Mouse (Mus musculus) stomach, embryonic 14.5 days (tissue): ENCODE results near the gene Tbata. TPM values are rescaled to one million over a fixed set of nuclear protein-coding genes. Genes with fewer than 3 reads are reported as not detected.

ENCODE experiments used
- ATAC-seq: fragments of 200-750 bp; cut with Nextera tagmentation; 2 replicates; pipeline ENCODE4 v1.8.0; 2017; ENCODE audit warnings: low read depth, moderate TSS enrichment; ENCODE audit not compliant: insufficient number of reproducible peaks, insufficient read depth, low FRiP score
- H3K27ac ChIP-seq: fragments of 300-500 bp; sonication (generic); 2 replicates; pipeline ENCODE4 v1.5.1; 2014; ENCODE audit warnings: mild to moderate bottlenecking, low read length, moderate library complexity, mixed read lengths
- H3K27me3 ChIP-seq: fragments of 300-500 bp; sonication (generic); 2 replicates; pipeline ENCODE4 v1.6.1; 2014; ENCODE audit warnings: low read length, control low read depth, mixed read lengths; ENCODE audit not compliant: control insufficient read depth, insufficient read depth
- H3K36me3 ChIP-seq: fragments of 300-500 bp; sonication (generic); 2 replicates; pipeline ENCODE4 v1.6.1; 2014; ENCODE audit warnings: mild to moderate bottlenecking, control low read depth, low read length, moderate library complexity, mixed read lengths; ENCODE audit not compliant: control insufficient read depth, insufficient read depth
- H3K4me1 ChIP-seq: fragments of 300-500 bp; sonication (generic); 2 replicates; pipeline ENCODE4 v1.6.1; 2014; ENCODE audit warnings: low read length, control low read depth, mixed read lengths; ENCODE audit not compliant: control insufficient read depth, insufficient read depth
- H3K4me2 ChIP-seq: fragments of 300-500 bp; sonication (generic); replicated peaks from 2 replicates; pipeline ENCODE4 v1.6.1; 2014; ENCODE audit warnings: low read depth, low read length, control low read depth
- H3K4me3 ChIP-seq: fragments of 300-500 bp; sonication (generic); 2 replicates; pipeline ENCODE4 v1.5.1; 2014; ENCODE audit warnings: low read depth, low read length, control low read depth
- H3K9ac ChIP-seq: fragments of 300-500 bp; sonication (generic); replicated peaks from 2 replicates; pipeline ENCODE4 v1.6.1; 2014; ENCODE audit warnings: low read depth, mild to moderate bottlenecking, control low read depth, low read length, moderate library complexity, mixed read lengths
- H3K9me3 ChIP-seq: fragments of 300-500 bp; sonication (generic); 2 replicates; pipeline ENCODE4 v1.6.1; 2016; ENCODE audit warnings: low read depth, low read length, control low read depth; ENCODE audit not compliant: control insufficient read depth
- WGBS: fragments of 180-500 bp; shearing (Covaris S2); extraction: QIAGEN DNeasy Blood & Tissue Kit; methylation state at CpG from one replicate; pipeline ENCODE4 v1.1.7; 2014; 5-methylcytosine and 5-hydroxymethylcytosine counted together
- polyA plus RNA-seq: library from polyadenylated mRNA; unstranded; fragments of >200 nt; fragmentation: Nextera tagmentation; extraction: Ambion mirVana; gene quantifications from 2 replicates; pipeline ENCODE4 v1.2.1, GENCODE M21; 2014

Gene Tbata
- polyA plus RNA-seq, 1 experiment from 2014 or later: not detected

- Histone ChIP-seq H3K9me3 (no peaks in the 10 kb centered on the region), H3K27me3 (no peaks in the 10 kb centered on the region), H3K9ac (no peak overlapping the region), H3K4me3 (no peak overlapping the region), H3K36me3 (no peaks in the 10 kb centered on the region), H3K27ac (no peak overlapping the region), H3K4me2 (no peak overlapping the region), H3K4me1 (no peaks in the 10 kb centered on the region)
- ATAC-seq: no peak
- 86% methylated on average over 3 of the region's 3 CpGs for WGBS
These were observed 16.1 kb upstream of the Tbata start for GRCm38 (mm10) chr10:61155611-61156010.

DNA sequence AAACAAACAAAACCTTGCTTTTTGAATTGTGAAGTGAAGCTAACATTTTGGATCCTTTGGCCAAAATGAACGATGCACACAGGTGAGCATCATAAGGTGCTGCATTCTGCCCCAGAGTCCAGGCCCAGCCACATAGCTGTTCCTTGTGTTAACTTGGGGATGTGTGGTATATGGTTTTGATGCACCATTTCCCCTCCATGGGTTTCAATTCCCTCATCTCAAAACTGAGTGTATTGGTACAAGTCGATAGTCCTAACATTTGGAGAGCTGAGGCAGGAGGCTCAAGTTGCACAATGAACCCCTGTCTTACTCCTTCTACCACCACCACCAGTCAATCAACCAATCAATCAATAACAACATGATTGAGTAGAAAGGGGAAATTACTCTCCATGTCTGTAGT is 15.3 kb upstream of the Tbata start:
- no peak for ATAC-seq
- Histone ChIP-seq H3K36me3 (no peaks in the 10 kb centered on the region), H3K4me3 (no peak overlapping the region), H3K9ac (no peak overlapping the region), H3K4me2 (no peak overlapping the region), H3K9me3 (no peaks in the 10 kb centered on the region), H3K4me1 (no peaks in the 10 kb centered on the region), H3K27me3 (no peaks in the 10 kb centered on the region), H3K27ac (no peak overlapping the region)
- WGBS: 88% methylated on average over 2 of the region's 2 CpGs

GRCm38 (mm10) chr10:61158594-61158993 is 13.2 kb upstream of the Tbata start:
- 62% methylated on average over 3 of the region's 3 CpGs for WGBS
- ATAC-seq: no peak

DNA sequence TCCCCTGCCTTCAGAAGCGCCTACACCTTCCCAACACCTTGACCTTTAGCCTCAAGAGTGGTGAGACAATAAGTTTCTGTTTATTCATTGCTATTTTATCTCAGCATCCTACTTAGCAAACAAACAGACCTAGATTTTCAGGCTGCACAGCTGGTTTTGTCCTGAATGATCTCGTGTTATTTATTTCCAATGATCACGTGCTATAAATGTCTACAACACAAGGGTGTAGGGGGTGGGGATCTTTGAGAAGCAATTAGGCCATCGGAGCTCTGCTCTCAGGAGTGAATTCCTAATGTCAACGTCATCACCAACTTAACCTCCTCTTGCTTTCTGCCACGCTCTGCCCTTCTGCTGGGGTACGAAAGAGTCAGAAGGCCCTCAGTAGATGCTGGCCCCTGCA is 11.7 kb upstream of the Tbata start:
- H3K9ac ChIP-seq: no peak overlapping the region
- H3K36me3 ChIP-seq: no peaks in the 10 kb centered on the region
- H3K9me3 ChIP-seq: no peaks in the 10 kb centered on the region
- no peaks in the 10 kb centered on the region for H3K27me3 ChIP-seq
- H3K4me1 ChIP-seq: no peaks in the 10 kb centered on the region
- no peak overlapping the region for H3K4me2 ChIP-seq
- H3K27ac ChIP-seq: no peak overlapping the region
- 67% methylated on average over 7 of the region's 7 CpGs for WGBS
- no peak overlapping the region for H3K4me3 ChIP-seq
- ATAC-seq: no peak

More at GRCm38 (mm10) chr10:61158594-61158993, 13.2 kb upstream of the Tbata start:
- H3K4me2 ChIP-seq: no peak overlapping the region
- no peaks in the 10 kb centered on the region for H3K9me3 ChIP-seq
- no peak overlapping the region for H3K27ac ChIP-seq
- H3K36me3 ChIP-seq: no peaks in the 10 kb centered on the region
- H3K4me3 ChIP-seq: no peak overlapping the region
- no peaks in the 10 kb centered on the region for H3K4me1 ChIP-seq
- no peaks in the 10 kb centered on the region for H3K27me3 ChIP-seq
- no peak overlapping the region for H3K9ac ChIP-seq

DNA sequence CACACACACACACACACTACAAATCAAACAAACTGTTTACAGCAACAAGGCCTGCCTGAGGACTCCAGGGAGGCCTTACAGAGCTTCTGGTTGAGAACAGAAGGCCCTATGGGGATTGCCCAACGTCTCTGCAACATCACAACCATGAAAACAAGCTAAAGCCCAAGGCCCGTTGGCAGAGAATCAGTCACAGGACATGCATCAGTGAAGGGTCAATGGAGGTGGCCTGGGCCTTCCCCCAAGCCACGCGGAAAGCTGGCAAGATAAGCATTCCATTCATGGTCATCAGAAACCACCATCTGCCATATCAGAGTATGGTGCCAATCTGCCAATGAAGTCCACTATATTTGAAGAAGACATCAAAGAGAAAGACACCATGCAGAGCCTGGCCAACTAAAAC is 11.1 kb upstream of the Tbata start:
- no peak overlapping the region for H3K9ac ChIP-seq
- no peaks in the 10 kb centered on the region for H3K36me3 ChIP-seq
- WGBS: 79% methylated on average over 4 of the region's 4 CpGs
- ATAC-seq: no peak
- no peaks in the 10 kb centered on the region for H3K9me3 ChIP-seq
- no peak overlapping the region for H3K4me3 ChIP-seq
- no peaks in the 10 kb centered on the region for H3K4me1 ChIP-seq
- no peaks in the 10 kb centered on the region for H3K27me3 ChIP-seq
- no peak overlapping the region for H3K27ac ChIP-seq
- no peak overlapping the region for H3K4me2 ChIP-seq

- WGBS: 57% methylated on average over 3 of the region's 3 CpGs
- H3K27ac ChIP-seq: no peak overlapping the region
- H3K27me3 ChIP-seq: no peaks in the 10 kb centered on the region
- H3K9ac ChIP-seq: no peak overlapping the region
- 0 out of 2 replicates have a peak, but pooled peaks cover under 1% of the 10 kb centered on the region for H3K4me1 ChIP-seq
- H3K36me3 ChIP-seq: no peaks in the 10 kb centered on the region
- no peak for ATAC-seq
- no peak overlapping the region for H3K4me2 ChIP-seq
- H3K4me3 ChIP-seq: no peak overlapping the region
- no peaks in the 10 kb centered on the region for H3K9me3 ChIP-seq
These were observed 9.4 kb upstream of the Tbata start for GRCm38 (mm10) chr10:61162366-61162765.

DNA sequence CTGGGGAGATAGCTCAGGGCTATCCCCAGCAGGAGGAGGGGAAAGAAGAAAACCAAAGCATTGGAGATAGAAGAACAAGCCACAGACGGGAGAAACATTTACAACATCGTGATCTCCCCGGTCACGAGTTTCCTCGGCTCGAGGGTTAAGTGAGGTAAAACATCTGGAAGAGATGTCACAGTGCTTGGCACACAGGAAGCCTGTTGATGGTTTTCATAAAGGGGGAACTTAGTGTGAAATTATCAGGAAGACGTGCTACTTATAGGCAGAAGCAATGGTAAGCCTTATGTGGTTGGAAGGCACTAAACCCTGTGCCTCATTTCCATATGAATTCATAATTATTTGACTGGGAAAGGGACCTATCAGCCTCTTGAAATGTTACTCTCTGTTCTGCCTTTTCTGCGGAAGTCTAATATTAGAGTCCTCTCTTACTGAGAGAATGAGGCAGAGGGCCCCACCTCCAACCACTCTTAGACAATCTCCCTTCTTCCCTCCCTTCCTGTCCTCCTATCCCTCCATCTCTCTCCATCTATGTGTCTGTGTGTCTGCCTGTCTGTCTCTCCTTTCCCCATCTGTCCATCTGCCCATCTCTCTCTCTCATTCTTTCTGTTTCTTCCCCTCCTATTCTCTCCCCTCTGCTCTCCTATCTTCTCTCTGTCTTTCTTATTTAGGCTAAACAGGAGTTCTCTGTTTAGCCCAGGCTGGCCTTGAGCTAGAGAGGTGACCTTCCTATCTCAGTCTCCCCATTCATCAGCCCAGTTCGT is 4.2 kb upstream of the Tbata start:
- Histone ChIP-seq H3K27ac (no peak overlapping the region), H3K4me3 (no peak overlapping the region), H3K4me2 (no peak overlapping the region), H3K27me3 (no peaks in the 10 kb centered on the region), H3K4me1 (0 out of 2 replicates have a peak, but pooled peaks cover 4% of the 10 kb centered on the region), H3K9ac (no peak overlapping the region), H3K9me3 (no peaks in the 10 kb centered on the region), H3K36me3 (no peaks in the 10 kb centered on the region)
- ATAC-seq: no peak
- WGBS: 34% methylated on average over 9 of the region's 9 CpGs

GRCm38 (mm10) chr10:61168393-61168792 is 3.4 kb upstream of the Tbata start:
- H3K9ac ChIP-seq: no peak overlapping the region
- no peaks in the 10 kb centered on the region for H3K9me3 ChIP-seq
- H3K4me3 ChIP-seq: no peak overlapping the region
- H3K4me2 ChIP-seq: no peak overlapping the region
- no peaks in the 10 kb centered on the region for H3K36me3 ChIP-seq
- no peaks in the 10 kb centered on the region for H3K27me3 ChIP-seq
- ATAC-seq: no peak
- WGBS: 46% methylated on average over 2 of the region's 2 CpGs
- H3K27ac ChIP-seq: no peak overlapping the region
- H3K4me1 ChIP-seq: 0 out of 2 replicates have a peak, but pooled peaks cover 4% of the 10 kb centered on the region

DNA sequence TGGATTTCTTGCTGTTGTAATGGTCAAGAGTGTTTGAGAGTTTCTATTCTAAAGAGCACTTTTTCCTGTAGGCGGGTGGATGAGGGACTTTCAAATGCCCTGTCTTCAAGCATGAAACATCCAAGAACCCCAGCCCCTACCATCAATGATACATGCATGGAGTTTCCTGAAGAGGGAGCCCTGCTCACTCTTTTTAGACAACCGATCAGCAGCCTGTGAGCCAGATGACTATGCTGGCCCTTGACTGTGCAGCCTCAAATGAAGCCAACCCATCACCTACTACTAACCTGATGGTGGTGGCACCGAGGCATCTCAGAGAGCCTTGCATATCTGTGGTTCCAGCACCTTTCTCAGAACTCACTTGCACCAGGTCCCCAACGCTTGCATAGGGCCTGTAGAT is 742 bp downstream of the Tbata start:
- Histone ChIP-seq H3K36me3 (no peaks in the 10 kb centered on the region), H3K27me3 (no peaks in the 10 kb centered on the region), H3K4me1 (peaks cover 9% of the 10 kb centered on the region), H3K9me3 (no peaks in the 10 kb centered on the region), H3K4me2 (no peak overlapping the region), H3K27ac (no peak overlapping the region), H3K4me3 (no peak overlapping the region), H3K9ac (no peak overlapping the region)
- ATAC-seq: no peak
- WGBS: 80% methylated on average over 4 of the region's 4 CpGs
